Mouse (Mus musculus) forebrain, embryonic 11.5 days (tissue): Measurements from ENCODE around the gene Nampt. TPM values are rescaled to one million over a fixed set of nuclear protein-coding genes. Genes with fewer than 3 reads are reported as not detected.

Experiments used
- ATAC-seq: fragments of 200-750 bp; cut with Nextera tagmentation; replicated peaks from 2 replicates; pipeline ENCODE4 v1.8.0; 2017; ENCODE audit warnings: moderate TSS enrichment; ENCODE audit not compliant: low FRiP score
- DNase-seq: peaks from one replicate; pipeline ENCODE4 v3.0.0-alpha.2; 2017; ENCODE audit warnings: low spot score
- H3K27ac ChIP-seq: fragments of 300-500 bp; sonication (generic); 2 replicates; pipeline ENCODE4 v1.5.1; 2014; ENCODE audit warnings: low read depth, low read length
- H3K27me3 ChIP-seq: fragments of 300-500 bp; sonication (generic); 2 replicates; pipeline ENCODE4 v1.6.1; 2014; ENCODE audit warnings: mild to moderate bottlenecking, low read length, mixed read lengths; ENCODE audit not compliant: control insufficient read depth, insufficient read depth
- H3K36me3 ChIP-seq: fragments of 300-500 bp; sonication (generic); 2 replicates; pipeline ENCODE4 v1.6.1; 2014; ENCODE audit warnings: mild to moderate bottlenecking, low read length, moderate library complexity, mixed read lengths; ENCODE audit not compliant: control insufficient read depth, insufficient read depth
- H3K4me1 ChIP-seq: fragments of 300-500 bp; sonication (generic); replicated peaks from 2 replicates; pipeline ENCODE4 v1.6.1; 2014; ENCODE audit warnings: low read length, mixed read lengths; ENCODE audit not compliant: control insufficient read depth, insufficient read depth
- H3K4me2 ChIP-seq: fragments of 300-500 bp; sonication (generic); 2 replicates; pipeline ENCODE4 v1.6.1; 2014; ENCODE audit warnings: low read depth, mild to moderate bottlenecking, low read length, moderate library complexity, mixed read lengths; ENCODE audit not compliant: severe bottlenecking
- H3K4me3 ChIP-seq: fragments of 300-500 bp; sonication (generic); 2 replicates; pipeline ENCODE4 v1.5.1; 2014; ENCODE audit warnings: low read depth, low read length
- H3K9ac ChIP-seq: fragments of 300-500 bp; sonication (generic); 2 replicates; pipeline ENCODE4 v1.6.1; 2014; ENCODE audit warnings: low read length
- H3K9me3 ChIP-seq: fragments of 300-500 bp; sonication (generic); 2 replicates; pipeline ENCODE4 v1.6.1; 2016; ENCODE audit warnings: low read length, mixed read lengths; ENCODE audit not compliant: control insufficient read depth
- WGBS: fragments of 180-500 bp; shearing (Covaris S2); extraction: QIAGEN DNeasy Blood & Tissue Kit; methylation state at CpG from one replicate; pipeline ENCODE4 v1.1.7; 2014; 5-methylcytosine and 5-hydroxymethylcytosine counted together
- polyA plus RNA-seq: library from polyadenylated mRNA; unstranded; fragments of >200 nt; fragmentation: Nextera tagmentation; extraction: Ambion mirVana; gene quantifications from 2 replicates; pipeline ENCODE4 v1.2.1, GENCODE M21; 2014

Nampt gene
- polyA plus RNA-seq, 1 experiment from 2014 or later, result 38.4 TPM

DNA sequence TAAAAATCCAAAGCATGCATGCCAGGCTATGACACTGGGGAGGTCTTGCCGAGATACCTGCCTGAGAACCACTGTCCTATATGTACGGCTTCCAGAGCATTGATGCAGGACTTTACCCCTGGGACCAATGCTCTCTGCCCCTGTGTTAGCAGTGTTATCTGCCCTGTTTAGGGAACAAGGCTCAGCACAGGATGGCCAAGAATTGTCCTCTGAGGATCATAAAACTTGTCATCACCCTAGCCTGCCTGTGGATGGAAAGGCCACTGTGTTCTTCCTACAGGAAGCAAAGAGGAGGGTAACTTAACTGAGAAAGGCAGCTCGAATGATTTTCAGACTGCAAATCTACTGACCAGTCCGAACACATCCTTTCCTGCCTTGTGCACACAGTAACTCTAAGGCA, 36.1 kb downstream of the Nampt start:
- Histone ChIP-seq H3K9ac (no peak overlapping the region), H3K27me3 (no peaks in the 10 kb centered on the region), H3K4me1 (no peaks in the 10 kb centered on the region), H3K27ac (no peak overlapping the region), H3K36me3 (no peaks in the 10 kb centered on the region; the same call in 1 of the 2 replicates), H3K4me3 (no peak overlapping the region), H3K4me2 (no peak overlapping the region), H3K9me3 (no peaks in the 10 kb centered on the region)
- 89% methylated on average over 4 of the region's 4 CpGs for WGBS
- ATAC-seq, result no peak
- DNase-seq, result no peak

DNA sequence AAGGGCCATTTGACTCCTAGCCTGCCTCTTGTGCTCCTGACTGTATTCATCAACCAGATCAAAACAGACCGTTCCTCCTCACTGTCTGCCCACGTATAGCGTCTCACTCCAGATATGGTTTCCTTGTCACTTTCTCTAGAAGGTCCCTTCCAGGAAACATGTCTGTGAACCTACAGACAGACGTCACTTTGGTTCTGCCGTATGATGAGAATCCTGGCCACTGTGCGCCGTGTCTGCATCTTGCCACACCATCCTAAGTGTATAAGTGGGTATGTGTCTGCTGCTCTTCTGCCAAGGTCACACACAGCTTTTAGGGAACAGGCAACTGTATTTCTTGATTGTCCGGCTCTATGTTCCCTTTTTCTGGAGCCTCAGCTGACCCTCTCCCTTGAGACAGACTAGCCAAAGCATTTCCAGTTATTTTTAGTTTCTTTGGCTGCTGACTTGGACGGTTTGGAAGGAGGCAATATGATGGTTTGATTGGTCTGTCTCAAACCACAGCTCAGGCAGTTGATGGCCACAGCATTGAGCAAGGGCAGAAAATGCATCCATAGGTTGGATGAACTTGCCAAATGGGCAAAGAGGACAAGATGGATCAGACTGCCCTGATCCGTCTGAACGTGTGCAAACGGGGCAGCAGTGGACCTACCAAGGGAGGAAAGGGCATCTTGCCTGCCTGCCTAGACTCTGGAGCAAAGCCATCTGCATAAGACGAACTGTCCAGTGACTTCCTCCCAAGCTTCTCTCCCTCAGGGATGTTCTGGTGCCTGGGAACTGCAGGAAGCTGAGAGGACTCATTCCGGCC, 37.6 kb downstream of the Nampt start:
- WGBS, result 87% methylated on average over 14 of the region's 14 CpGs
- Histone ChIP-seq H3K9ac (no peak overlapping the region), H3K27me3 (no peaks in the 10 kb centered on the region), H3K9me3 (no peaks in the 10 kb centered on the region), H3K4me3 (no peak overlapping the region), H3K4me2 (no peak overlapping the region), H3K4me1 (no peaks in the 10 kb centered on the region), H3K36me3 (no peaks in the 10 kb centered on the region), H3K27ac (no peak overlapping the region)
- no peak for DNase-seq
- ATAC-seq, result no peak

DNA sequence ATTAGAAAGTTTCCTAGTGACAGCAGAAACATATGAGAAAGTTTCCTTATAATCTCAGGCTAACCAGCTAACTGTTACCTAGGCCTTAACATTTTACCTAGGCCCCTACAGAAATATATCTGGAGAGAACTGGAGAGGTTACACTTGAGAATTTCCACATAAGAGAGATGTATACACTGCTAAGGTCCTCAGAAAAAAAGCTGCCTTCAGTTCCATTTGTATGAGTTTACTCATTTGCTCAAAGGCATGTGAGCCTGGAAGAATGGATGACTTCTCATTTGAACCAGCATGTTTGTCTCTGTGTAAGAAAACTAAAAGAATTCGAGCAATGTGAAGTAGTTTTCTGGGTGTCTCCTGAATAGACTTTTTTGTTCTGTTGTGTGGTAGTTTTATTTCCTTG, 39.1 kb downstream of the Nampt start:
- Histone ChIP-seq H3K9ac (no peak overlapping the region), H3K9me3 (no peaks in the 10 kb centered on the region), H3K27ac (no peak overlapping the region), H3K36me3 (no peaks in the 10 kb centered on the region), H3K4me3 (no peak overlapping the region), H3K4me1 (no peaks in the 10 kb centered on the region), H3K27me3 (no peaks in the 10 kb centered on the region), H3K4me2 (no peak overlapping the region)
- DNase-seq (no peak), ATAC-seq (no peak)
- 78% methylated on average over 1 of the region's 1 CpGs for WGBS

DNA sequence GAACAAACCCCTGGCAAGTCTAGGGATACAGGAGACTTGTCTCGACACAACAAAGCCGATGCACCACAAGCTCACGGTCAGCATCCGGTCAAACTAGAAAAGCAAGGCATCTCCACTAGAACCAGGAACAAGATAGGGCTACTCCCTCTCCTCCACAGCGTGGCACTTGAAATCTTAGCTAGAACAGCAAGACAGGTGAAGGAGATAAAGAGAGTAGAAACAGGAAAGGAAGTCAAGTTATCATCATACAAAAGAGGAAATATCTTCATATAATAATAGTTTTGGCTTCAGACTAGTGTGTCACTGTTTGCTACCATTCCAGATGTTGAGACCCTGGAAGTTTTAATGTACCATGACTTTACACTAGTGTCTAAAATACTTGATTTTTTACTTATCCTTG, 41.5 kb downstream of the Nampt start:
- no peaks in the 10 kb centered on the region for H3K27me3 ChIP-seq
- ATAC-seq (no peak), DNase-seq (no peak)
- H3K4me1 ChIP-seq, result no peaks in the 10 kb centered on the region
- H3K36me3 ChIP-seq, result no peaks in the 10 kb centered on the region
- no peak overlapping the region for H3K4me3 ChIP-seq
- 91% methylated on average over 5 of the region's 5 CpGs for WGBS
- no peak overlapping the region for H3K4me2 ChIP-seq
- no peak overlapping the region for H3K27ac ChIP-seq
- no peak overlapping the region for H3K9ac ChIP-seq
- no peaks in the 10 kb centered on the region for H3K9me3 ChIP-seq

DNA sequence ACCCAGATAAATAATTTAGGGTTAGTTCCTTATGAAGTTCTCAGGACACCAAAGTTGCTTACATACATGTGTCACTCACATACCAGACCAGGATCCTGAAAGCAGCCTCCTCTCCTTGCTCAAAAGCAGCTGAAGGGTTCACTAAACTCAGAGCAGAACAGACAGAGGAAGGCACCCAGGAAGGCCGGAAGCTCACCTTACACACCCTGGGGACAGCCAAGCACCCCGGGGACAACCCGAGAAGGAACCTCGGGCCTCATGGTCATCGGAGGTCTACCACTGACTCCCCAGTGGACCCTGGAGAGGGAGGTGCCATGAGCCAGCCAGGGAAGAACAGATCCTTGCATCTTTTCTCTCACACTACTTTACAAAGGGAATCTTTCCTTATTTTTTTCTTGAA, 51.5 kb downstream of the Nampt start:
- ATAC-seq, result no peak
- no peak overlapping the region for H3K27ac ChIP-seq
- no peaks in the 10 kb centered on the region for H3K4me1 ChIP-seq
- H3K36me3 ChIP-seq, result no peaks in the 10 kb centered on the region
- no peak overlapping the region for H3K4me2 ChIP-seq
- no peaks in the 10 kb centered on the region for H3K9me3 ChIP-seq
- no peaks in the 10 kb centered on the region for H3K27me3 ChIP-seq
- H3K4me3 ChIP-seq, result no peak overlapping the region
- 91% methylated on average over 5 of the region's 5 CpGs for WGBS
- no peak overlapping the region for H3K9ac ChIP-seq
- no peak for DNase-seq

DNA sequence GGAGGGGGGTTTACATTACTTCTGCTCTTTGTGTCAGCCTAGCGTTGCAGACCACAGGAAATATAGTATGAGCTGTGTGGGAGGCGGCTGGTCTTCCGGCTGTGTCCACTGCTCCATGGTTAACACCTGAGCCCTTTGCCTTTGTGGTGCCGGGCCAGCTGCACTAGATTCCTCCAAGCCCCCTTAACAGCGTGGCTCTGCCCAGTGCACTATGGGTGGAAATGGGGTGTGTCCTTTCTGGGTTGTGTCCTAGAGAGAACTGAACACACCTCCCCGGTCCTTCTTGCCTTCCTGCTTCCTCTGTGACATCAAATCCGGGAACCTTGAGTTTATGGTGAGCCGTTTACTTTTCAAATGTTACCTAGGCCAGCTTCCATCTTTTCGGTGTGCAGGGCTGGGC, 58.2 kb downstream of the Nampt start:
- H3K4me2 ChIP-seq, result no peak overlapping the region
- H3K9ac ChIP-seq, result no peak overlapping the region
- DNase-seq, result no peak
- no peaks in the 10 kb centered on the region for H3K36me3 ChIP-seq
- H3K27ac ChIP-seq, result no peak overlapping the region
- no peak for ATAC-seq
- H3K27me3 ChIP-seq, result no peaks in the 10 kb centered on the region
- H3K4me3 ChIP-seq, result no peak overlapping the region
- 94% methylated on average over 9 of the region's 9 CpGs for WGBS
- no peaks in the 10 kb centered on the region for H3K9me3 ChIP-seq
- H3K4me1 ChIP-seq, result no peaks in the 10 kb centered on the region

DNA sequence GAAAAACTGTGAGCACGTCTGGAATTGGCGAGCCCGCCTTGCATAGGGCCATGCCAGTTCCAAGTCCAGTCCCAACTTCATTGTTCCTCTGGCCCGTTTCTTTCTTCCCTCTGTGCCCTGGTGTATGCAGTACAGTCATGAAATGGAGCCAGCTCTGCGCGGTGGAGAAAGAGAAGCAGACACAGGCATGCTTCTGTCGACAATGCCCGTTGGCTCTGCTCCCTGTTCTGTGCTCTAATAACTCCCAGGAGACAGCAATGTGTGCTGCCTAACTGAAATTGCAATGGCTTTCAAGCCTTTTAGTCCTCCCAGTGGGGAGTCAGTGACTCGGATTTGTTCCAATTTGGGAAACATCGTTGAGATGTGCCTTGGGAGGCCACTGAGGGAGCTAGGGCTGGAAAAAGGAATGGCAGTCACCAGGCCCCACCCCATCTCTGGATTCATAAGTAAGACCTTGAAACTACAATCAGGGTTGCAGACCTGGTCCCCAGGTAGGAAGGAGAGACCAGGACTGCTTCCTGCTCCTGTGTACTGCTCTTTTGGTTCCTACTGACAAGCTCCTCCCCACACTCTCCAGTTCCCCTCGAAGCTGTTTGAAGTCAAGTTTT, 58.7 kb downstream of the Nampt start:
- no peak overlapping the region for H3K4me3 ChIP-seq
- no peak for ATAC-seq
- no peak overlapping the region for H3K4me2 ChIP-seq
- no peak overlapping the region for H3K9ac ChIP-seq
- H3K36me3 ChIP-seq, result no peaks in the 10 kb centered on the region
- no peak for DNase-seq
- H3K27me3 ChIP-seq, result no peaks in the 10 kb centered on the region
- H3K27ac ChIP-seq, result no peak overlapping the region
- 73% methylated on average over 11 of the region's 11 CpGs for WGBS
- no peaks in the 10 kb centered on the region for H3K9me3 ChIP-seq
- H3K4me1 ChIP-seq, result no peaks in the 10 kb centered on the region

DNA sequence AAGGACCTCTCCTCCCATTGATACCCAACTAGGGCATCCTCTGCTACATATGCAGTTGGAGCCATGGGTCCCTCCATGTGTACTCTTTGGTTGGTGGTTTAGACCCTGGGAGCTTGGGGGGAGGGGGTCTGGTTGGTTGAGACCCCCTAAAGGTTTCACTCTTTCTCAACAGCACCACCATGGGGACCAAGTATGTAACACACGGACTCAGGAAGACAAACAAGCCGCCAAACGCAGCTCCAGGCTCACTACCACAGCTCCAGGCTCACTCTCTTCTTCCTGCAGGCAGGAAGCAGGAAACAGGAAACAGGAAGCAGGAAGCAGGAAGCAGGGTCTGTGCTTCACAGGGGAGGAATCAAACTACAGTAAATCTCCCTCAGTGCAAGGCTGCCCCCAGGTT, 60.0 kb downstream of the Nampt start:
- Histone ChIP-seq H3K27ac (no peak overlapping the region), H3K4me2 (no peak overlapping the region), H3K9ac (no peak overlapping the region), H3K4me1 (no peaks in the 10 kb centered on the region), H3K36me3 (no peaks in the 10 kb centered on the region), H3K4me3 (no peak overlapping the region), H3K27me3 (no peaks in the 10 kb centered on the region), H3K9me3 (no peaks in the 10 kb centered on the region)
- DNase-seq (no peak), ATAC-seq (no peak)
- 82% methylated on average over 3 of the region's 3 CpGs for WGBS

DNA sequence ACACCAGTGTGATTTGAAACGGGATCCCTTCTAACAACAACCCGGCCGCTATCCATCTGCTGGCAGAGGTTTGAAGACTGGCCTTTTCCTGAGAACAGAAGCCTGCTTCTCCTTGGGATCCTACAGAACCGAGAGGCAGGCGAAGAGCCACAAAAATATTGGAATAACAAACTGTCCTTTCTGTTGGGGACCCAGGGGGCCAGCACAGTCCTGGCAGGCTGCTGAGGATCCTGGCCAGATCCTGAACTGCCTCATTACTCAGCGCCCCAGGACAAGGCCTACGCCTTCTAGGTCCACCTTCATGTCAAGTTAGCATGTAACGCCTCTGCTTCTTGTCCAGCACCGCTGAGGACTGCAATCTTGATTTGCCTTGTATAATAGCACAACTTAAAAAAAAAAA, 65.0 kb downstream of the Nampt start:
- DNase-seq (no peak), ATAC-seq (no peak)
- H3K27me3 ChIP-seq, result no peaks in the 10 kb centered on the region
- H3K9ac ChIP-seq, result no peak overlapping the region
- H3K4me3 ChIP-seq, result no peak overlapping the region
- no peaks in the 10 kb centered on the region for H3K36me3 ChIP-seq
- no peaks in the 10 kb centered on the region for H3K9me3 ChIP-seq
- no peak overlapping the region for H3K4me2 ChIP-seq
- no peaks in the 10 kb centered on the region for H3K4me1 ChIP-seq
- WGBS, result 83% methylated on average over 9 of the region's 9 CpGs
- H3K27ac ChIP-seq, result no peak overlapping the region
